Mouse (Mus musculus): ENCODE measurements around the gene Fsd1l. TPM values are rescaled to one million over a fixed set of nuclear protein-coding genes. Genes with fewer than 3 reads are reported as not detected.

Fsd1l gene
- polyA plus RNA-seq, 1 experiment: not detected

- Histone ChIP-seq H3K27ac (ENCODE audit: insufficient read depth, low read depth, low read length) (no peak overlapping the region), H3K4me3 (ENCODE audit: insufficient read depth, low read depth, low read length) (no peak overlapping the region), H3K4me1 (ENCODE audit: control insufficient read depth, insufficient read depth, low read length) (peaks cover 4% of the 10 kb centered on the region)
- TF ChIP-seq POLR2A (IDR thresholded peaks at IDR 0.05; ENCODE audit: insufficient read depth, low read depth, low read length): no peak
- TF ChIP-seq CTCF (IDR thresholded peaks at IDR 0.05; ENCODE audit: insufficient read depth, low read depth, low read length): peak; percentile 40
- WGBS: 19% methylated on average over 4 of the region's 4 CpGs
Measured at GRCm38 (mm10) chr4:53594204-53594603, 37.1 kb upstream of the Fsd1l start.

- no peak overlapping the region for H3K27ac ChIP-seq (ENCODE audit: insufficient read depth, low read depth, low read length)
- peaks cover 4% of the 10 kb centered on the region for H3K4me1 ChIP-seq (ENCODE audit: control insufficient read depth, insufficient read depth, low read length)
- TF ChIP-seq CTCF (IDR thresholded peaks at IDR 0.05; ENCODE audit: insufficient read depth, low read depth, low read length): no peak
- TF ChIP-seq POLR2A (IDR thresholded peaks at IDR 0.05; ENCODE audit: insufficient read depth, low read depth, low read length): no peak
- no peak overlapping the region for H3K4me3 ChIP-seq (ENCODE audit: insufficient read depth, low read depth, low read length)
- WGBS: 83% methylated on average over 12 of the region's 12 CpGs
Measured at GRCm38 (mm10) chr4:53595246-53596062, 35.8 kb upstream of the Fsd1l start.

GRCm38 (mm10) chr4:53596063-53596895 is 35.0 kb upstream of the Fsd1l start:
- no peak overlapping the region for H3K4me3 ChIP-seq (ENCODE audit: insufficient read depth, low read depth, low read length)
- no peak overlapping the region for H3K27ac ChIP-seq (ENCODE audit: insufficient read depth, low read depth, low read length)
- H3K4me1 ChIP-seq (ENCODE audit: control insufficient read depth, insufficient read depth, low read length): peaks cover 4% of the 10 kb centered on the region
- TF ChIP-seq POLR2A (IDR thresholded peaks at IDR 0.05; ENCODE audit: insufficient read depth, low read depth, low read length) (no peak), CTCF (IDR thresholded peaks at IDR 0.05; ENCODE audit: insufficient read depth, low read depth, low read length) (no peak)
- 69% methylated on average over 15 of the region's 15 CpGs for WGBS

DNA sequence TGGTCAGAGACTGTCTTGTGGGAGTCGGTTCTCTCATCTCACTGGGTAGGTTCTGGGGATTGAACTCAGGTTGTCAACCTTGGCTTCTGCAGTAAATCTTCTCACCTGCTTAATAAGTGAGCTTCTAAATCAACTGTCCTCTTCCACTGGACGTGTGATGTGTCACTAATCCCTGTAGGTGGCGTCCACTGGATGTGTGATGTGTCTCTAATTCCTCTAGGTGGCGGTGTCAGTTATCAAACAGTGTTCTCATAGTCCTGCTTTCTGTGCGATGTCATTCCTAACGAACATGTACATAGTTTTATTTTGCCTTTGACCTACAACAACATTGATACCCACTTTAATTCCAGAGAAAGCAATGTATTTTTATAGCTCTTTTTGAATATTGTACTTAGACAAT is 30.8 kb upstream of the Fsd1l start:
- WGBS: 36% methylated on average over 6 of the region's 6 CpGs
- H3K4me1 ChIP-seq (ENCODE audit: control insufficient read depth, insufficient read depth, low read length): no peaks in the 10 kb centered on the region
- no peak overlapping the region for H3K4me3 ChIP-seq (ENCODE audit: insufficient read depth, low read depth, low read length)
- H3K27ac ChIP-seq (ENCODE audit: insufficient read depth, low read depth, low read length): no peak overlapping the region
- no peak for TF ChIP-seq POLR2A (IDR thresholded peaks at IDR 0.05; ENCODE audit: insufficient read depth, low read depth, low read length)
- TF ChIP-seq CTCF (IDR thresholded peaks at IDR 0.05; ENCODE audit: insufficient read depth, low read depth, low read length): no peak

DNA sequence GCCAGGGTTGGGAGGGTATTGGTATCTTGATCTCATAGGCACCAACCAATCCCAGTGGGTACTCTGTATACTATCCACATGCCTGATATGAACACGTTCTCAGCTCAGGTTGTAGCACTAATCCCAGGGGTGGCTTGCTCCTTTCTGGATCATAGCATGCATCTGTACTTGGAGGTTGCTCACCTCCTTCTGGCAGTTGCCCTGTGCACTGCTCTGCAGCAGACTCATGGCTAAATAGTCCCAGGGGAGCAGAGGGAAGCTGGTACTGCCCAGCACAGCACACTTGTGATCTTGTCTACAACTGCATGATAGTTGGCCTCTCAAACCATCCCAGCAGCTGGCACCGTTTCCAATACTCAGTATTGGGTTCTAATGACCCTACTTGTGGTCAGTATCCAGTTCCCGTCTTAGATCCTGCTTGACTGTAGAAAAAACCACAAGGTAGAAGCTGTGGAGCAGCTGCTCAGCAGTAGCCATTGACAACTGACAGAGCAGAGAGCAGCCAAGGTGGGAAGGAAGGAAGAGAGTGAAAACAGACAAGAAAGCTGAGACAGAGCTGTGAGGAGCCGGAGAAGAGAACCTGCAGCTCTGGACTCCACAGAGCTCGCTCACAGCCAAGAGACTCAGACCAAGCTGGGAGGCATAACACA is 16.6 kb upstream of the Fsd1l start:
- no peak overlapping the region for H3K4me3 ChIP-seq (ENCODE audit: insufficient read depth, low read depth, low read length)
- TF ChIP-seq POLR2A (IDR thresholded peaks at IDR 0.05; ENCODE audit: insufficient read depth, low read depth, low read length): no peak
- no peak for TF ChIP-seq CTCF (IDR thresholded peaks at IDR 0.05; ENCODE audit: insufficient read depth, low read depth, low read length)
- H3K4me1 ChIP-seq (ENCODE audit: control insufficient read depth, insufficient read depth, low read length): no peaks in the 10 kb centered on the region
- no peak overlapping the region for H3K27ac ChIP-seq (ENCODE audit: insufficient read depth, low read depth, low read length)
- 88% methylated on average over 5 of the region's 5 CpGs for WGBS

- TF ChIP-seq CTCF (IDR thresholded peaks at IDR 0.05; ENCODE audit: insufficient read depth, low read depth, low read length) (no peak), POLR2A (IDR thresholded peaks at IDR 0.05; ENCODE audit: insufficient read depth, low read depth, low read length) (no peak)
- no peaks in the 10 kb centered on the region for H3K4me1 ChIP-seq (ENCODE audit: control insufficient read depth, insufficient read depth, low read length)
- 69% methylated on average over 3 of the region's 3 CpGs for WGBS
- H3K4me3 ChIP-seq (ENCODE audit: insufficient read depth, low read depth, low read length): no peak overlapping the region
- no peak overlapping the region for H3K27ac ChIP-seq (ENCODE audit: insufficient read depth, low read depth, low read length)
Measured at GRCm38 (mm10) chr4:53617968-53618367, 13.3 kb upstream of the Fsd1l start.

- TF ChIP-seq POLR2A (IDR thresholded peaks at IDR 0.05; ENCODE audit: insufficient read depth, low read depth, low read length) (no peak), CTCF (IDR thresholded peaks at IDR 0.05; ENCODE audit: insufficient read depth, low read depth, low read length) (no peak)
- Histone ChIP-seq H3K27ac (ENCODE audit: insufficient read depth, low read depth, low read length) (no peak overlapping the region), H3K4me1 (ENCODE audit: control insufficient read depth, insufficient read depth, low read length) (no peaks in the 10 kb centered on the region; the same call in 1 of the 2 replicates), H3K4me3 (ENCODE audit: insufficient read depth, low read depth, low read length) (no peak overlapping the region)
- 92% methylated on average over 6 of the region's 6 CpGs for WGBS
Measured at GRCm38 (mm10) chr4:53620104-53620503, 11.2 kb upstream of the Fsd1l start.

- 81% methylated on average over 6 of the region's 6 CpGs for WGBS
- no peaks in the 10 kb centered on the region; the same call in 1 of the 2 replicates for H3K4me1 ChIP-seq (ENCODE audit: control insufficient read depth, insufficient read depth, low read length)
- no peak overlapping the region for H3K27ac ChIP-seq (ENCODE audit: insufficient read depth, low read depth, low read length)
- H3K4me3 ChIP-seq (ENCODE audit: insufficient read depth, low read depth, low read length): no peak overlapping the region
- TF ChIP-seq CTCF (IDR thresholded peaks at IDR 0.05; ENCODE audit: insufficient read depth, low read depth, low read length) (no peak), POLR2A (IDR thresholded peaks at IDR 0.05; ENCODE audit: insufficient read depth, low read depth, low read length) (no peak)
Measured at GRCm38 (mm10) chr4:53621084-53621483, 10.2 kb upstream of the Fsd1l start.

Measured in olfactory bulb, adult 2 months (tissue).